Mouse (Mus musculus): ENCODE results near the gene Ntn4. TPM values are rescaled to one million over a fixed set of nuclear protein-coding genes. Genes with fewer than 3 reads are reported as not detected.

Ntn4 gene
- 0.56 TPM for total RNA-seq (2023)

GRCm38 (mm10) chr10:93640521-93640952, at the start of gene Ntn4:
Gene Ntn4, plus strand, starts transcription at chr10:93640681.

Other genes starting within 250 kb of the Ntn4 start
- gene Lta4h, start 187.3 kb upstream of the Ntn4 start, total RNA-seq (2023): 117 TPM
- 0.83 TPM for gene Hal, start 151.9 kb upstream of the Ntn4 start, total RNA-seq (2023)
- gene Amdhd1, start 100.6 kb upstream of the Ntn4 start, total RNA-seq (2023): not detected
- gene Ccdc38, start 100.0 kb upstream of the Ntn4 start, total RNA-seq (2023): 0.68 TPM
- gene Snrpf, start 51.0 kb upstream of the Ntn4 start, total RNA-seq (2023): 24.4 TPM
- not detected for gene Usp44, start 190.9 kb downstream of the Ntn4 start, total RNA-seq (2023)

All from CD4-positive naive resting alpha-beta T cell, adult 57 days (primary cell).